Mouse (Mus musculus) layer of hippocampus, adult 2 months (tissue): ENCODE results near the gene Ces2c. TPM values are rescaled to one million over a fixed set of nuclear protein-coding genes. Genes with fewer than 3 reads are reported as not detected.
"Not testable (repeated sequence)": the region's sequence is repeated elsewhere in the genome, so short reads cannot be mapped to it uniquely, and the experiment has no call there.

Experiments
- DNase-seq, 2 experiments: peaks; one replicate each; pipeline ENCODE4 v3.0.0; 2022; ENCODE audit warnings: low spot score in 2 of 2
- H3K27ac ChIP-seq: fragments of 200-600 bp; 2 replicates; pipeline ENCODE4 v1.8.1; 2022
- H3K4me3 ChIP-seq: fragments of 200-600 bp; 2 replicates; pipeline ENCODE4 v1.8.1; 2022; ENCODE audit warnings: mild to moderate bottlenecking
- CTCF ChIP-seq: fragments of 200-600 bp; conservative IDR thresholded peaks from 2 replicates; pipeline ENCODE4 v1.8.1; 2022; ENCODE audit warnings: antibody characterized with exemption, mild to moderate bottlenecking, moderate library complexity
- long read RNA-seq, 2 experiments: library from polyadenylated mRNA; stranded (forward); transcript quantifications; one replicate each; pipeline ENCODE4 v2.0.0; 2021; ENCODE audit warnings: borderline mapping rate in 2 of 2
- total RNA-seq, 2 experiments: library from RNA; stranded (reverse); gene quantifications; 2 replicates each; pipeline ENCODE4 v1.2.3; 2021

Ces2c gene
- not detected for total RNA-seq
- long read RNA-seq, experiment 1 = 0 reads
- long read RNA-seq, experiment 2 = 0 reads

DNA sequence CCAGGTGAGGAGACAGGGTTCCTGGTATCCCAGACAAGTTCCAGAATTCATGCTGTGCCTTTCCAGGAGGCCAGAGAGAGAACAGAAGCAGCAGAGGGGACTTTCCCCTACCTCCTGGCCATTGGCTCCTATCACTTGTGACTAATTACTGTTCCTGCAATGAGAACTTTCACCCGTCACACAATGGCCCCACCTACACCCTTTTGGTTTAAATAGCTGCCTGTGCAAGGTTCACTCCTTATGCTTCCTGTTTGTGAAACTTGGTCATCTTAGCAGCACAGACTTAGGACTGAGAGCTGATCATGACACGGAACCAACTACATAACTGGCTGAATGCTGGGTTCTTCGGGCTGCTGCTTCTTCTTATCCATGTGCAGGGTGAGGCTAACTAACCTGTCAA, at the start of gene Ces2c:
TSS of gene Ces2c (plus strand) at position 238 of the 400 bp plus-strand sequence.
- Histone ChIP-seq H3K27ac (no peak within 1 kb of the TSS), H3K4me3 (no peak within 1 kb of the TSS)
- no peak for DNase-seq
- no peak for TF ChIP-seq CTCF

DNA sequence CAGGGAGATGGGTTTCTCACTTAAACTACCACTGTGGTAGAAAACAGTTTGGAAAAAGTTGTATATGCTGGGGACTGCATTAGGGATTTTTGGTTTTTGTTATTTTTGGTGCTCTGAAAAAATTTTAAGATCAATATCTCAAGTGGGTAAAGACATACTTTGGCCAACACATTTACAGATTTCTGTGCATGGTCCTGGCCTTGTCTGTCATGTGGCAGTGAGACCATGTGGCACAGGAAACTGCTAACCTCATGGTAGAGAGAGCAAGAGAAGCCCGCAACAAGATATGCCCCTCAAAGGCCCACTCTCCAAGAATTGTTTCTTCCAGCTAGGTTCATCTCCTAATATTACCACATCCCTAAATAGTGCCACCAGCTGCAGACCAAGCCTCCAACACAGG, 47.5 kb upstream of the Ces2c start:
- no peak for DNase-seq
- no peak overlapping the region for H3K4me3 ChIP-seq
- H3K27ac ChIP-seq = no peak overlapping the region
- no peak for TF ChIP-seq CTCF

- H3K27ac ChIP-seq = no peak overlapping the region
- no peak for DNase-seq
- TF ChIP-seq CTCF = no peak
- no peak overlapping the region for H3K4me3 ChIP-seq
These were observed 40.7 kb upstream of the Ces2c start for GRCm38 (mm10) chr8:104806127-104806526.

DNA sequence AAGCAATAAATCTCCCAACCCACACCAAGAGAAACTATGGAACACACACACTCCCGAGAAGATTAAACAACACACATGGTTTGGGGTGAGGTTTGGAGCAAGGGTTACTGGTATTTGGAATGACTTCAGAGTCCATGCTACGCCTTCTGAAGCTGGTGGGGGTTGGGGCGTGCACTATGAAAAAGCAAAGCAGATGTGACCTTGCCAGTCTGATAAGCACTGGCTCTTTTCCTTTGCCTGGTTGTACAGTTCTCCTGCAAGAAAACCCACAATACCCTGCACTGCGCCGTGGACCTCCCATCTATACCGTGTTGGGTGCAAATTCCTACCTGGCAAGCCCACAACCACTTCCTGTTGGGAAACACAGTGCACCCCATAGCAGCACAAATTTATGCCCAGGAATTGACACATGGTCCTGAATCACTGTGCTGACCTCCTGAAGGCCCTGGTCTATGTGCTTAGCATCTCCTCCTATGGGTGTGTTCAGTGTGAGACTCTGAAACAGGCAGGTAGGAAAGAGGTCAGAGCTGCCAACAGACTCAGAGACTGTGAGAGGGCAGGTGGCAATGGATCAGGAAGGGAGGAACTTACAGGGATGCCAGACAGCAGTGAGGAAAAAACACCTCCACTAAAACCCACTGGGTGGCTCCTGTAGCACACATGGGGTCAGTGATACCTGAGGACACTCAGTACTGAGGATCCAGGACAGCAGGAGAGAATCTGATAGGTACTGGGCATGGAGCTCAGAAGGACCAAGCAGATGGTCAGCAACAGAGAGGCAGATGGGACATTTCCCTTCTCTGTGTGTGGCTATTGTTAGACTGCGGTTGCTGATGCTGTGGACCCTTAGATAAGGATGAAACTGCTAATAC, 38.1 kb upstream of the Ces2c start:
- TF ChIP-seq CTCF = no peak
- H3K27ac ChIP-seq = no peak overlapping the region
- no peak for DNase-seq

GRCm38 (mm10) chr8:104809436-104809835, 37.4 kb upstream of the Ces2c start:
- Histone ChIP-seq H3K27ac (no peak overlapping the region), H3K4me3 (no peak overlapping the region)
- TF ChIP-seq CTCF = no peak
- DNase-seq = no peak

More for the DNA sequence above, 38.1 kb upstream of the Ces2c start:
- no peak overlapping the region for H3K4me3 ChIP-seq

DNA sequence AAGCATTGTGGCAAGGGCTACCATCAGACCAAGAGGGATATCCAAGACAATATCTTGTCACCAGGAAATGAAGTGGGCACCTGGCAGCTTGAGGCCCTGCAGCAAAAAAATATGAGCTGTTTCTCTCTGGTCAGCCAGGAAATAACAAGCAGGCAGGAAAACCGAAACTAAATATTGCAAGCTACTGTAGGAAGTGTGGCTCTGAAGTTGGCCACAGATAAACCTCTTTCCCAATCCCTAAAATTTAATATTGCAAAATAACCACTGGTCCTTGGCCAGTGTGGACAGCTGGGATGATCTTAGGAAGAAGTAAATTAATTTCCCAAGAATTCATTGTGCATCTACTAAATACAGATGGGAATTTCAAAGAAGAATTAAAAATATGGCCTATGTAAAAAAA, 20.0 kb upstream of the Ces2c start:
- no peak for TF ChIP-seq CTCF
- H3K27ac ChIP-seq = no peak overlapping the region
- no peak for DNase-seq
- no peak overlapping the region for H3K4me3 ChIP-seq

- Histone ChIP-seq H3K27ac (no peak overlapping the region), H3K4me3 (no peak overlapping the region)
- TF ChIP-seq CTCF = no peak
- no peak for DNase-seq
These were observed 18.6 kb upstream of the Ces2c start for GRCm38 (mm10) chr8:104828221-104828620.

- DNase-seq = no peak
- Histone ChIP-seq H3K4me3 (no peak within 1 kb of the TSS), H3K27ac (no peak within 1 kb of the TSS)
- TF ChIP-seq CTCF = no peak
These were observed 15.4 kb upstream of the Ces2c start, which contains the start of gene Ces2b for GRCm38 (mm10) chr8:104831440-104831839. Gene Ces2b, plus strand, starts transcription at chr8:104831572.

- no peak overlapping the region for H3K27ac ChIP-seq
- TF ChIP-seq CTCF = no peak
- H3K4me3 ChIP-seq = no peak overlapping the region
- no peak for DNase-seq
These were observed 5.3 kb upstream of the Ces2c start for GRCm38 (mm10) chr8:104841360-104842078.

- TF ChIP-seq CTCF = no peak
- DNase-seq = no peak
- Histone ChIP-seq H3K4me3 (no peak overlapping the region), H3K27ac (no peak overlapping the region)
These were observed 1.0 kb downstream of the Ces2c start for GRCm38 (mm10) chr8:104847741-104848462.

DNA sequence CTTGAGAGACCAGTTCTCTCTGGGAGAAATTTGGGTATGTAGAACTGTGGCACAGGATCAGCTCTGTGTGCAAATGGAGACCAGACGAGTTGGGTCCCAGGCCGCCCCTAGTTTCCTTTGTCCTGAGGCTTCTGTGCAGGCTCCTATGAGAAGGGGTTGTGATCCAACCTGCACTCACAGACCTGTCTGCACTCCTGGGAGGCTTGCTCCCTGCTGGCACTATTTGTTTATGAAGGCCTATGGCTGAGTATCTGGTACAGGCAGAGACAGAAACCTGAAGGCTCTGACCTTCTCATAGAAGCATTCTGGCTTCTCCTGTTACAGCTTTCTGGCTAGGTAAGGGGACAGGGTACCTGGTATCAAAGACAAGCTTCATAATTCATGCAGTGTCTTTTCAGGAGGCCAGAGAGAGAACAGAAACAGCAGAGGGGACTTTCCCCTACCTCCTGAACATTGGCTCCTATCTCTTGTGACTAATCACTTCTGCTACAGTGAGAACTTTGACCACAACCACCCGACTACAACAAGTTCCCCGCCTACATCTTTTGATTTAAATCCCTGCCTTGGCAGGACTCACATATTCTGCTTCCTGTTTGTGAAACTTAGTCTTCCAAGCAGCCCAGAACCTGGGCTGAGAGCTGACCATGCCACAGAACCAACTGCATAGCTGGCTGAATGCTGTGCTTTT, 20.1 kb downstream of the Ces2c start:
- not testable (repeated sequence) for H3K4me3 ChIP-seq, DNase-seq, H3K27ac ChIP-seq

DNA sequence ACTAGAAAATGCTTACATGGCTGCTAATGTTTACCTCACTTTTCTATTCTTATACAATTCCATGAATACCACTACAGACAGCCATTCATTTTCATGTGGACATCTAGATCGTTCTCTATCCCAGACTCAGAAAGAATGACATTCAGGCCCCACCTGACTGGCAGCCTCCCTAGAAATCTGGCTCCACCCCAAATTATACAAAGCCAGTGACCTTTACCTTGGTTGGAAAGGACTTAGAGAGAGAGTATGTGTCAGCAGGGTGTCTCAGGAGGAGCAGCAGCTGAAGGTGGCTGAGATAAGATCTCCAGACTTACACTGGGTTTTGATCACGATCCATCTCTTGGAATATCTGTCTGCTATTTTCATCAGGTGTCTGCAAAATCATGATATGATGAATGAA, 22.0 kb downstream of the Ces2c start:
- H3K4me3 ChIP-seq, DNase-seq, H3K27ac ChIP-seq: not testable (repeated sequence)

GRCm38 (mm10) chr8:104886223-104886926, 39.5 kb downstream of the Ces2c start:
- H3K4me3 ChIP-seq, DNase-seq, H3K27ac ChIP-seq: not testable (repeated sequence)
